Mouse (Mus musculus) cerebellum, postnatal 25 days (tissue): ENCODE results near the gene Amot.

ENCODE experiments used
- DNase-seq, 2 experiments: peaks; one replicate each; pipeline ENCODE4 v3.0.0; 2021; ENCODE audit warnings: mixed read lengths in 2 of 2

The Amot gene

GRCm38 (mm10) chrX:145479942-145480341, 25.0 kb downstream of the Amot start:
- DNase-seq = peak; percentile 13 to 21

GRCm38 (mm10) chrX:145477725-145478194, 27.2 kb downstream of the Amot start:
- no peak for DNase-seq

- DNase-seq = no peak
These were observed 27.8 kb downstream of the Amot start for GRCm38 (mm10) chrX:145477003-145477724.

GRCm38 (mm10) chrX:145468264-145468663, 36.7 kb downstream of the Amot start:
- DNase-seq = no peak

- no peak for DNase-seq
These were observed 41.5 kb downstream of the Amot start for GRCm38 (mm10) chrX:145463524-145463923.

GRCm38 (mm10) chrX:145461339-145461738, 43.6 kb downstream of the Amot start:
- no peak for DNase-seq

- no peak for DNase-seq
These were observed 48.7 kb downstream of the Amot start for GRCm38 (mm10) chrX:145456251-145456650.

- no peak for DNase-seq
These were observed 49.4 kb downstream of the Amot start for GRCm38 (mm10) chrX:145455629-145456028.

GRCm38 (mm10) chrX:145454828-145455227, 50.2 kb downstream of the Amot start:
- DNase-seq = no peak

- DNase-seq = no peak
These were observed 63.5 kb downstream of the Amot start for GRCm38 (mm10) chrX:145441526-145441925.

- no peak for DNase-seq
These were observed 71.3 kb downstream of the Amot start for GRCm38 (mm10) chrX:145433652-145434051.

- DNase-seq = no peak
These were observed 74.0 kb downstream of the Amot start for GRCm38 (mm10) chrX:145430836-145431570.

GRCm38 (mm10) chrX:145428811-145429210, 76.2 kb downstream of the Amot start:
- no peak for DNase-seq

- no peak for DNase-seq
These were observed 81.0 kb downstream of the Amot start for GRCm38 (mm10) chrX:145424026-145424425.

GRCm38 (mm10) chrX:145414319-145414718, 90.7 kb downstream of the Amot start:
- DNase-seq = no peak

- DNase-seq = no peak
These were observed 93.6 kb downstream of the Amot start for GRCm38 (mm10) chrX:145411425-145411824.

- no peak for DNase-seq
These were observed 98.9 kb downstream of the Amot start for GRCm38 (mm10) chrX:145406052-145406451.

- DNase-seq = no peak
These were observed 103.1 kb downstream of the Amot start for GRCm38 (mm10) chrX:145401926-145402325.

- no peak for DNase-seq
These were observed 105.7 kb downstream of the Amot start for GRCm38 (mm10) chrX:145399236-145399635.
